Comparison of ENCODE assay signal across 8 mouse cellular contexts in the genomic region with DNA sequence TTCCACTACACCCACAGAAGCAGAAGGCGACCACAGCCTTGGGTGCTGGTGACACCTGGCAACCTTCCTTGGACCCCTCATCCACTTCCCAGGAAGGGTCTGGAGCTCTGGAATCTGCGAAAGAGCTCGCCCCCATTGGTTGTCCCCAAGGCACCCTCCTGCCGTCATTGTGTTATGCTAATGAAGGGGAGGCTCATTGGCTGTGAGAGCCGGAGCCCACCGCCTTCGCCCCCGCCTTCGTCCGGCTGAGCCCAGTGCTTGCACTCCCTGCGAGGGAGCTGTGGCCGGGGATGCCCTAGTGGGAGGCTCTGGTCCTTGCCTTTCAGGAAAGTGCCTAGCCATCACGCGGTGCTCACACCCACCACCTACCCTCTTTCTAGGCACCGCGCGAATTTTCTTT. TPM values are rescaled to one million over a fixed set of nuclear protein-coding genes. Genes with fewer than 3 reads are reported as not detected.
DNase-seq lines count a peak whose midpoint lies in the region; ATAC-seq lines count a peak whose summit lies in the region.

No protein-coding gene starts in this region.

- peak; percentile 23 for DNase-seq in adrenal gland, adult 2 months
- peak; percentile 89 for DNase-seq in embryonic facial prominence, embryonic 11.5 days (ENCODE audit: low spot score)
- peak; percentile 79 to 82 for DNase-seq in heart, adult 18-20 months
- DNase-seq in kidney, adult 11 months, result peak; percentile 16
- DNase-seq in left cerebral cortex, postnatal 4 days, result peak; percentile 79
- peak; percentile 67 for DNase-seq in testis, postnatal 10 days (ENCODE audit: low spot score)
- DNase-seq in cerebellum, adult 9-10 months, result no peak

- under 1% methylated on average over 17 of the region's 17 CpGs for WGBS in embryonic facial prominence, embryonic 11.5 days
- WGBS in midbrain, embryonic 15.5 days, result under 1% methylated on average over 17 of the region's 17 CpGs

- peak overlapping the region; percentile 53 for H3K4me3 ChIP-seq in embryonic facial prominence, embryonic 11.5 days (ENCODE audit: low read depth, low read length)
- H3K4me3 ChIP-seq in midbrain, embryonic 15.5 days, result peak overlapping the region; percentile 60

- no peaks in the 10 kb centered on the region for H3K4me1 ChIP-seq in embryonic facial prominence, embryonic 11.5 days (ENCODE audit: control insufficient read depth, insufficient read depth, low read length)
- H3K4me1 ChIP-seq in midbrain, embryonic 15.5 days, result no peaks in the 10 kb centered on the region

- peak; percentile 100 for ATAC-seq in embryonic facial prominence, embryonic 11.5 days (replicated peaks; ENCODE audit: insufficient number of reproducible peaks, low FRiP score, low TSS enrichment, low read depth)
- peak; percentile 99 for ATAC-seq in midbrain, embryonic 15.5 days (replicated peaks)

- no peaks in the 10 kb centered on the region for H3K27me3 ChIP-seq in embryonic facial prominence, embryonic 11.5 days (ENCODE audit: control insufficient read depth, insufficient read depth, low read length)
- H3K27me3 ChIP-seq in midbrain, embryonic 15.5 days (replicated peaks), result no peaks in the 10 kb centered on the region

- H3K36me3 ChIP-seq in embryonic facial prominence, embryonic 11.5 days (replicated peaks; ENCODE audit: control insufficient read depth, insufficient read depth, low read depth, low read length), result no peaks in the 10 kb centered on the region
- no peaks in the 10 kb centered on the region for H3K36me3 ChIP-seq in midbrain, embryonic 15.5 days (replicated peaks)

- H3K27ac ChIP-seq in embryonic facial prominence, embryonic 11.5 days (replicated peaks; ENCODE audit: low read depth, low read length), result no peak overlapping the region
- no peak overlapping the region for H3K27ac ChIP-seq in midbrain, embryonic 15.5 days

- peak overlapping the region; percentile 83 for H3K4me2 ChIP-seq in embryonic facial prominence, embryonic 11.5 days (ENCODE audit: low read depth, low read length)
- H3K4me2 ChIP-seq in midbrain, embryonic 15.5 days, result peak overlapping the region; percentile 81

- H3K9me3 ChIP-seq in embryonic facial prominence, embryonic 11.5 days (replicated peaks; ENCODE audit: control insufficient read depth, low read length), result no peaks in the 10 kb centered on the region
- H3K9me3 ChIP-seq in midbrain, embryonic 15.5 days, result no peaks in the 10 kb centered on the region

- intact Hi-C loops in left cerebral cortex, postnatal 4 days (cut with DNase I), result no loop called here

- H3K9ac ChIP-seq in embryonic facial prominence, embryonic 11.5 days (replicated peaks; ENCODE audit: low read length), result peak overlapping the region; percentile 54
- peak overlapping the region; percentile 69 for H3K9ac ChIP-seq in midbrain, embryonic 15.5 days

RNA-seq across cellular contexts. Expression of a gene that starts 0.5 kb away (rescaled TPM):
- 1 to 10 TPM; 1.6 to 2.1 TPM for total RNA-seq in adrenal gland, adult 2 months (2021)
- polyA plus RNA-seq in adrenal gland, adult 2 months (2012; rRNA removed), result 0.02 and 0.06 TPM in 2 replicates
- polyA plus RNA-seq in embryonic facial prominence, embryonic 11.5 days (2014; fragmentation: Nextera tagmentation; extraction: Ambion mirVana), result 0.56 and 1.4 TPM in 2 replicates
- total RNA-seq in heart, adult 18-20 months (2021), result 1 to 10 TPM; 2.4 to 3.3 TPM
- total RNA-seq in left cerebral cortex, postnatal 4 days (2021), result 10 to 100 TPM; 26.2 to 31.7 TPM
- polyA plus RNA-seq in midbrain, embryonic 15.5 days (2015; fragmentation: Nextera tagmentation; extraction: Ambion mirVana), result 2.7 and 2.9 TPM in 2 replicates

Comparison
In these comparisons a context has a peak if more than half of its experiments do, and no peak if none do; other contexts are left out.
1. RNA of a gene that starts 0.5 kb away (total RNA-seq): 26.2 to 31.7 TPM in left cerebral cortex, postnatal 4 days; 2.4 to 3.3 TPM in heart, adult 18-20 months and 1.6 to 2.1 TPM in adrenal gland, adult 2 months; every median in the first group is over 4 times any median in the second.